Mouse (Mus musculus) c-Kit-positive CD71-positive TER-119-positive erythroid progenitor cells, embryonic 14.5 days (primary cell): Measurements from ENCODE around the gene Tprn.

Source experiments
- DNase-seq: peaks from one replicate; pipeline ENCODE4 v3.0.0-alpha.2; 2013; ENCODE audit warnings: low spot score

Tprn gene

GRCm38 (mm10) chr2:25292856-25293255 is 30.4 kb downstream of the Tprn start:
- DNase-seq, result peak; percentile 60

GRCm38 (mm10) chr2:25293706-25294105 is 31.3 kb downstream of the Tprn start:
- DNase-seq, result no peak

GRCm38 (mm10) chr2:25297093-25297492 is 34.7 kb downstream of the Tprn start:
- no peak for DNase-seq

- DNase-seq, result no peak
Observed at GRCm38 (mm10) chr2:25298046-25298445, 35.6 kb downstream of the Tprn start.

- DNase-seq, result no peak
Observed at GRCm38 (mm10) chr2:25303452-25303851, 41.0 kb downstream of the Tprn start.

- no peak for DNase-seq
Observed at GRCm38 (mm10) chr2:25303931-25304656, 41.7 kb downstream of the Tprn start.

GRCm38 (mm10) chr2:25304657-25305541 is 42.5 kb downstream of the Tprn start:
- no peak for DNase-seq

GRCm38 (mm10) chr2:25305587-25306359 is 43.4 kb downstream of the Tprn start:
- DNase-seq, result no peak

GRCm38 (mm10) chr2:25310180-25310579 is 47.8 kb downstream of the Tprn start:
- no peak for DNase-seq

GRCm38 (mm10) chr2:25310969-25311368 is 48.6 kb downstream of the Tprn start:
- DNase-seq, result no peak

- no peak for DNase-seq
Observed at GRCm38 (mm10) chr2:25311491-25311891, 49.1 kb downstream of the Tprn start.

GRCm38 (mm10) chr2:25318119-25318966 is 55.9 kb downstream of the Tprn start:
- no peak for DNase-seq

- peak; percentile 59 for DNase-seq
Observed at GRCm38 (mm10) chr2:25318971-25319773, 56.8 kb downstream of the Tprn start, which contains the start of gene Grin1. Grin1 (minus strand) TSS chr2:25319187.
